Mouse (Mus musculus): ENCODE data around the gene Mgat1. TPM values are rescaled to one million over a fixed set of nuclear protein-coding genes. Genes with fewer than 3 reads are reported as not detected.

The Mgat1 gene
- total RNA-seq, 2 experiments from 2014 or later, result 62.1 to 64.3 TPM

DNA sequence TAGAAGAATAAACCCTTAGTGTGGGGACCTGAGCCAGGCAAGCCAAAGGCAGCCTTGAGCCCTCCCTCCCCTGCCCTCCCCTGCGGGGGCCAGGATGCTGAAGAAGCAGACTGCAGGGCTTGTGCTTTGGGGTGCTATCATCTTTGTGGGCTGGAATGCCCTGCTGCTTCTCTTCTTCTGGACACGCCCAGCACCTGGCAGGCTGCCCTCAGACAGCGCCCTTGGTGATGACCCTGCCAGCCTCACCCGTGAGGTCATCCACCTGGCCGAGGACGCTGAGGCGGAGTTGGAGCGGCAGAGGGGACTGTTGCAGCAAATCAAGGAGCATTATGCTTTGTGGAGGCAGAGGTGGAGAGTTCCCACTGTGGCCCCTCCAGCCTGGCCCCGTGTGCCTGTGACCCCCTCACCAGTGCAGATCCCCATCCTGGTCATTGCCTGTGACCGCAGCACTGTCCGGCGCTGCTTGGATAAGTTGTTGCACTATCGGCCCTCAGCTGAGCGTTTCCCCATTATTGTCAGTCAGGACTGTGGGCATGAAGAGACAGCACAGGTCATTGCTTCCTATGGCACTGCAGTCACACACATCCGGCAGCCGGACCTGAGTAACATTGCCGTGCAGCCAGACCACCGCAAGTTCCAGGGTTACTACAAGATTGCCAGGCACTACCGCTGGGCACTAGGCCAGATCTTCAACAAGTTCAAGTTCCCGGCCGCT, 16.8 kb downstream of the Mgat1 start:
- DNase-seq (ENCODE audit: low spot score in 2 of 2), result no peak
- no peak overlapping the region for H3K4me3 ChIP-seq
- H3K27ac ChIP-seq, result peak overlapping the region; percentile 44; the same call in 1 of the 2 replicates
- TF ChIP-seq CTCF (conservative IDR thresholded peaks at IDR 0.05), result no peak

DNA sequence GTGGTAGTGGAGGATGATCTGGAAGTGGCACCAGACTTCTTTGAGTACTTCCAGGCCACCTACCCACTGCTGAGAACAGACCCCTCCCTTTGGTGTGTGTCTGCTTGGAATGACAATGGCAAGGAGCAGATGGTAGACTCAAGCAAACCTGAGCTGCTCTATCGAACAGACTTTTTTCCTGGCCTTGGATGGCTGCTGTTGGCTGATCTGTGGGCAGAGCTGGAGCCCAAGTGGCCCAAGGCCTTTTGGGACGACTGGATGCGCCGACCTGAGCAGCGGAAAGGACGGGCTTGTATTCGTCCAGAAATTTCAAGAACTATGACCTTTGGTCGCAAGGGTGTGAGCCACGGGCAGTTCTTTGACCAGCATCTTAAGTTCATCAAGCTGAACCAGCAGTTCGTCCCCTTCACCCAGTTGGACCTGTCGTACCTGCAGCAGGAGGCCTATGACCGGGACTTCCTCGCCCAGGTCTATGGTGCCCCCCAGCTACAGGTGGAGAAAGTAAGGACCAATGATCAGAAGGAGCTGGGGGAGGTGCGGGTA, 17.4 kb downstream of the Mgat1 start:
- Histone ChIP-seq H3K27ac (no peak overlapping the region), H3K4me3 (no peak overlapping the region)
- TF ChIP-seq CTCF (conservative IDR thresholded peaks at IDR 0.05), result no peak
- DNase-seq (ENCODE audit: low spot score in 2 of 2), result no peak

DNA sequence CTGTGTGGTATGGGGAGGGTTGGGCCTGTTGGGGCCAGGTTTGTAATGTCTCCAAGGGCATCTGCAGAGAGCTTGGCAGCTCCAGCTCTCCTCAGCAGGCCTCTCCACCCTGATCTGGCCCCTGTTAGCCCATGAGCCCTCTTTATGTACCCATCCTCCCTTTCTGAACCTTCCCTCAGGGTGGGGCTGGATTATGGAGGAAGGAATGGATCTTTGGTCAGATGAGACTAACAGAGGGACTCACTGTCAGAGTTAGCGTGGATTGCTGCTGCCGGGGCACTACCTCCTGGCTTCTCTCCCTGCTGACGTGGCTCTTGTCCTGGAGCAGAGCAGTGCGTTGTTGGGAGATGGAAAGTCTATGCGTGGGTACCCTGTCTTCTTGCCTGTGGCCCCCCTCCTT, 18.3 kb downstream of the Mgat1 start:
- H3K4me3 ChIP-seq, result no peak overlapping the region

DNA sequence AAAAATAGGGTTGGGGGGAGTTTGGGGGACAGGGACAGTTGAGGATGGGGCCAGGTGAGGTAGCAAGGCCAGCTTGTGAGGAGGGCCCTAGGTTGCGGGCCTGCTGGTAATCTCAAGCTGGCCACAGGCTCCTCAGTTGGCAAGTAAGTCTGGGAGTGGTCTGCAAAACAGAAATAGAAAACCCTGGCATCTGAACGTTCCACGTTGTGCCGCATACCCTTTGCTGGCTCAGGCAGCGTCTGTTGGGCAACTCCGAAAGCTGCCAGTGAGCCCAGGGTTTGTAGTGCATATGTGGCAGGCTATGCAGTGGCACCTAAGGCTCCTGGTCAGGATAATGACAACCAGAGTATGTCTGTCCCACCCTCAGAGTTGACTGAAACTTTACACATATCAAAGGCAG, 19.2 kb downstream of the Mgat1 start:
- DNase-seq (ENCODE audit: low spot score in 2 of 2), result no peak
- Histone ChIP-seq H3K4me3 (no peak overlapping the region), H3K27ac (no peak overlapping the region)
- no peak for TF ChIP-seq CTCF (conservative IDR thresholded peaks at IDR 0.05)

More for the DNA sequence above, 18.3 kb downstream of the Mgat1 start:
- H3K27ac ChIP-seq, result no peak overlapping the region
- no peak for DNase-seq (ENCODE audit: low spot score in 2 of 2)
- TF ChIP-seq CTCF (conservative IDR thresholded peaks at IDR 0.05), result no peak

DNA sequence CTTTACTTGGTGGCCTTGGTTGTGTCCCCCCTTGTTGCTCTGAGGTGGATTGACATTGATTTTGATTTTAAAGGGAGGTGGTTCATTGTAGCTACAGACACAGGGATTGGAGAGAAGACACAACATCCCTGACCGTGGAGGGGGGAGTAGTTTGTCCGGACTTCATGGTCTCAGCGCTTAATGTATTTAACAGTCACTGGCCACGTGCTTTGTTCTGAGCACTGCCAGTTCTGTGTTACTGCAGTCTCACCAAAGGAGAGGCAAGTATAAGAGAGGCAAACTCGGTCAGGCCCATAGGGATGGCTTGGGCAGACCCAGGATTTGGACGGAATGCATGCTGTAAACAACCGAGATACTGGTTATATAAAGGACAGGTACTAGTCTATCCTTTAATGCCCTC, 20.1 kb downstream of the Mgat1 start:
- Histone ChIP-seq H3K27ac (no peak overlapping the region), H3K4me3 (no peak overlapping the region)
- DNase-seq (ENCODE audit: low spot score in 2 of 2), result no peak
- TF ChIP-seq CTCF (conservative IDR thresholded peaks at IDR 0.05), result no peak

DNA sequence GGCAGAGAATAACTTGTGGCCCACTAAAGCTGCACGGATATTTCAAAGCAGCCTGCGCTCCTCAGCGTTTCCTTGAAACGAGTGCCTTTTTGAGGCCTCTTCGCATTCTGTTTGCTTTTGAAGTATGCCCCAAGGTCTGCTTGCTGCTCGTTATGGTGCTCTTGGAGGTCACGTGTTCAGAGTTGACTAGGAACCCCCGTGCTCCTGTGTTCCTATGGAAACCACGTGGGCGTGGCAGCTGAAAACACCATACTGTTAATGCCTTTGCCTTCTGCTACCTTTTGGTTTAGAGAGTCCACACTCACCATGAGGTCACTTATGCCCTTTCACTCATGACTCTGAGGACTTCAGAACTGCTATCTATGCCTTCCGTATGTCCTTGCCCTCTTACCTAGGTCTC, 20.6 kb downstream of the Mgat1 start:
- H3K4me3 ChIP-seq, result no peak overlapping the region
- H3K27ac ChIP-seq, result no peak overlapping the region
- TF ChIP-seq CTCF (conservative IDR thresholded peaks at IDR 0.05), result no peak
- no peak for DNase-seq (ENCODE audit: low spot score in 2 of 2)

DNA sequence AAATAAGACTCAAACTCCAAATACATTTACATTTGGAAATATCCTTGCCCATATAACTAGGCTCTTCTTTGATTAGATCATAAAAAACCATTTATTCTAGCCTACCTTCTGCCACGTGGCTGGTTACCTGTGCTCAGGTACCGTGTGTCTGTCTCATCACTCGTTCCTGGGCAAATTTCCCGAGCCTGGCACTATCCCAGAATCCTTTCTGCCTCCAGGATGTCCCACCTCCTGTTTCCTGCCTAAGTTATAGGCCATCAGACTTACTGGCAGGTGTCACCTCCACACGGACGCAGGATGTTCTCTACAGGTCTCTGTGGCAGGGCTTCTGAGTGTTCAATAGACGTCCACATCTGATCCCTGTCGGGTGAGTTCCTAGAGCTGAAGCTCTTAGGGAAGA, 21.1 kb downstream of the Mgat1 start:
- no peak for DNase-seq (ENCODE audit: low spot score in 2 of 2)
- Histone ChIP-seq H3K27ac (no peak overlapping the region), H3K4me3 (no peak overlapping the region)
- no peak for TF ChIP-seq CTCF (conservative IDR thresholded peaks at IDR 0.05)

DNA sequence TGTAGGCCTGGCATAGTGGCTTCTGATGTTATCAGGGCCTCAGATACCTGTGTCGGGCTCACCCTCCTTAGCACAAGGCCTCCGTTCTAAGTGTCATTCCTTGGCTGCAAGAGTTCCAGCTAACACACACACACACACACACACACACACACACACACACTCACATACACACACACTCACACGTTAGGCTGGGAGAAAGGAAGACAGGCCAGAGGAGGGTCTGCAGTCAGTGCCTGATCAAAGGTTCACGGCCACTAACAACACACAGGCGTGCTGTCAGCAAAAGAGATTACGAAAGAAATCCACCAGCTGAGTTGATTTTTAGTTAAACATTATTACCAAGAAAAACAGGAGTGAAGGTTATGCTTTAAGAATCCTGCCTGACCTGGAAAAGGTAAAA, 22.7 kb downstream of the Mgat1 start:
- DNase-seq (ENCODE audit: low spot score in 2 of 2), result no peak
- Histone ChIP-seq H3K4me3 (no peak overlapping the region), H3K27ac (no peak overlapping the region)
- no peak for TF ChIP-seq CTCF (conservative IDR thresholded peaks at IDR 0.05)

DNA sequence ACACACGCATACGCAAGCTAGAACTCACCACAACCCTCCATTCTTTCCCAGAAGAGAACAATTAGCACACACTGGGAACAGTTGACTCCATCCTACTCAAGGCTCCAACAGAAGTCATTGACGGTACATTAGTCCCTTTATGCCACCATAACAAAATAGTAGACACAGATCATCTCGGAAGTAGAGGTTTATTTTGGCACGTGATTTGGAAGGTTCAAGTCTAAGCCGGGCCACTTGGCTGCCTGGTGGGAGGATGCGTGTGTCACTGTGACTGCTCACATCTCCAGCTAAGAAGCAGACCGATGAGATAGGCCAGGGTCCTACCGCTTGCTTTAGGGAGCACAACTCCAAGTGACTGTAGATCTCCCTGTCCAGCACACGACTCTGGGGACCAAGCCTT, 23.3 kb downstream of the Mgat1 start:
- Histone ChIP-seq H3K27ac (no peak overlapping the region), H3K4me3 (no peak overlapping the region)
- no peak for DNase-seq (ENCODE audit: low spot score in 2 of 2)
- TF ChIP-seq CTCF (conservative IDR thresholded peaks at IDR 0.05), result no peak

DNA sequence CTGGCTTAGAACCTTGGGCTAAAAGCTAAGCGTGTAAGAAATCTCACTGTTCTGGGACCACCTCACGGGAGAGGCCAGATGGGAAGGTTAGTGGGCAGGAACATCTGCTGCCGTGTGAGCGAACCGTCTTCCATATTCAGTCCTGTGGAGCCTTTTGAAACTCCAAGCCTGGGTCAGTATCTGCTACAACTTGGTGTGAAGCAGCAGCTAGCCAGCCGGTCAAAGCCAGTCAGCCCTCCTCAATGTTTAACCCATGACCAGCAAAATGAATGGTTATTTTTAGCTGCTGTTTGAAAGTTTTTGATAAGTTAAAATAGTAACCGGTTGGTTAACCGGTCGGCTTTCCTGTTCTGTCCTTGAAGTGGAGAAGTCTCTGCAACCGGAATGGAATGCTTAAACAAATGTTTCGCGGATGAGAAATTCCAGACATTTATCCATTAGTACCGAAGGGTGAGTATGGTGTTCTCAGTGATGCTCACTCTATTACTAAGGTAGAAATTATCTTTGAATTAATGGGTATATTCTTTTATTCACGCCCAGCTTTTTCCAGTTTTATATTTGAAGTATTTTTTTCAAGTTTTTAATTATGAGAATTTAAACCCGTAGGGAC, 24.1 kb downstream of the Mgat1 start:
- Histone ChIP-seq H3K27ac (no peak overlapping the region), H3K4me3 (no peak overlapping the region)
- TF ChIP-seq CTCF (conservative IDR thresholded peaks at IDR 0.05), result no peak
- DNase-seq (ENCODE audit: low spot score in 2 of 2), result no peak

DNA sequence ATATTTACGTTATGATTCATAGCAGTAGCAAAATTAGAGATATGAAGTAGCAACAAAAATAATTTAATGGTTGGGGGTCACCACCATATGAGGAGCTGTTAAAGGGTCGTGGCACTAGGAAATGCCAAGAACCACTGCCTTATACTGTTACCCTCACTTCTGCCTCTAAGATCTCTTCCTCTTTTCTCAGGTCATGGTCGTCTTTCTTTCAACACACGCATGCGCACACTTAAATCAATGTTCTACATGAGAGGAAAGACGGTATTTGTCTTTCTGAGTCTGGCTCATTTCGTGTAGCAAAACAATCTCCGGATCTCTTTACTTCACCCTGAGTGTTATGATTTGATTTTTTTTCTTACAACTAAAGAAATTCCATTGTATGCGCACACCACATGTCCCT, 25.8 kb downstream of the Mgat1 start:
- no peak for DNase-seq (ENCODE audit: low spot score in 2 of 2)
- no peak for TF ChIP-seq CTCF (conservative IDR thresholded peaks at IDR 0.05)
- no peak overlapping the region for H3K27ac ChIP-seq

DNA sequence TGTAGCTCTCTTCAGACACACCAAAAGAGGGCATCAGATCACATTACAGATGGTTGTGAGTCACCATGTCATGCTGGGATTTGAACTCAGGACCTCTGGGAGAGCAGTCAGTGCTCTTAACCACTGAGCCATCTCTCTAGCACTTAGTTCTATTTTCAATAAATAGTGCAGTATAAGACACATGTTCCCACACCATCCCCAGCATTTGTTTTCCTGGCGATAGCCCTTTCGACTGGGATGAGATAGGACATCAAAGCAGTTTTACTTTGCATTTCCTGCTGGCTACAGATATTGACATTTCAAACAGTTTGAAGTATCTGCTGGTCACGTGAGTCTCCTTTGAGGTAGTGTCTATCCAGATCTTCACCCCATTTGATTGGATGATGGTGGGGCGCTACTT, 26.4 kb downstream of the Mgat1 start:
- no peak overlapping the region for H3K27ac ChIP-seq
- TF ChIP-seq CTCF (conservative IDR thresholded peaks at IDR 0.05), result no peak
- H3K4me3 ChIP-seq, result no peak overlapping the region
- no peak for DNase-seq (ENCODE audit: low spot score in 2 of 2)

More for the DNA sequence above, 25.8 kb downstream of the Mgat1 start:
- H3K4me3 ChIP-seq, result no peak overlapping the region

DNA sequence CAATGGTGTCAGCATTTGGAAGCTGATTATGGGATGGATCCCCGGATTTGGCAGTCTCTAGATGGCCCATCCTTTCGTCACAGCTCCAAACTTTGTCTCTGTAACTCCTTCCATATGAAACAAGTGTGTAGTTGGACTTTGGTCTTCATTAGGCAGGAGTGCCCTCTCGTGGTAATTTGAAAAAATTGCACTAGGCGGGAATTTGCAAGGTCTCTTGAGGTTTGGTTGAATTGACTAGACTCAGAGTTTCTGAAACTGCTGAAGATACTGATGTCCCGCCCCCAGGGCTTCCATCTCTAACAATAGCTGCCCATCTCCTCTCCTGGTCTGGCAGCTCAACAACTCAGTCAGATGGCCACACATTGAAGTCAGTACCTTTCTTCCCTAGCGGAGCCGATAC, 27.3 kb downstream of the Mgat1 start:
- H3K27ac ChIP-seq, result no peak overlapping the region
- peak; percentile 85 for TF ChIP-seq CTCF (conservative IDR thresholded peaks at IDR 0.05)
- peak in 1 of 2 experiments; percentile 60 for DNase-seq (ENCODE audit: low spot score in 2 of 2)
- H3K4me3 ChIP-seq, result no peak overlapping the region
